Mouse (Mus musculus): ENCODE results near the gene Hectd4.

DNA sequence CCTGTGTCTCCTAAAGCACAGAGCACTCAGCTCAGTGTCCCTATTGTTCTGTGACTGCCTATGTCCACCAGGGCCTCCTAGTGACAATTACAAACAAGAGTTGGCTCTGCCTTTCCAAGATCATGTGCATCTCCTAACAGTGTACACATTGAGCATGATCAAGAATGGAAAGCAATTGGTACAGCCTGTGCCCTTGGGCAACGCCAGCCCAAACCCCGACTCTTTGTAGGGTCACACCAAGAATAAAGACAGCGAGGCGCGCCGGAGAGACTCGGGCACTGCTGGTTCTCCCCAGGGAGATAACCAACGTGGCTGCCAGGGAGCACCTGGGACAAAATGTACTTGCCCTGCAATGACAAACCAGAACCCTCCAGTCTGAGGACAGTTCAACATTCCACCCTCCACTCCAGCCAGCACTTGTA, 32.4 kb upstream of the Hectd4 start:
- TF ChIP-seq GATA1 (IDR thresholded peaks at IDR 0.05; ENCODE audit: borderline replicate concordance, low read length) (no peak), FLI1 (IDR thresholded peaks at IDR 0.05; ENCODE audit: low read length) (no peak)

Measured in megakaryocyte, embryonic 14.5 days (primary cell).